Mouse (Mus musculus) liver, adult 2 months (tissue): ENCODE results near the gene Fgfrl1. TPM values are rescaled to one million over a fixed set of nuclear protein-coding genes. Genes with fewer than 3 reads are reported as not detected.

Experiments used
- DNase-seq: peaks from one replicate; pipeline ENCODE4 v3.0.0-alpha.2; 2011; ENCODE audit warnings: low read depth, low spot score; ENCODE audit errors: extremely low read depth
- H3K27ac ChIP-seq: fragments of 200-500 bp; replicated peaks from 2 replicates; pipeline ENCODE4 v1.5.1; 2012; ENCODE audit warnings: low read depth, mild to moderate bottlenecking, control low read depth, inconsistent platforms, low read length; ENCODE audit not compliant: insufficient read depth
- H3K27me3 ChIP-seq: fragments of 200-500 bp; 2 replicates; pipeline ENCODE4 v1.6.1; 2012; ENCODE audit warnings: mild to moderate bottlenecking, moderate library complexity, low read length, inconsistent platforms; ENCODE audit not compliant: control insufficient read depth, insufficient read depth
- H3K36me3 ChIP-seq: fragments of 200-500 bp; 2 replicates; pipeline ENCODE4 v1.6.1; 2012; ENCODE audit warnings: low read length, inconsistent platforms; ENCODE audit not compliant: control insufficient read depth, insufficient read depth
- H3K4me1 ChIP-seq: fragments of 200-500 bp; 2 replicates; pipeline ENCODE4 v1.6.1; 2011; ENCODE audit warnings: low read length; ENCODE audit not compliant: control insufficient read depth, insufficient read depth
- H3K4me3 ChIP-seq: fragments of 200-500 bp; 2 replicates; pipeline ENCODE4 v1.5.1; 2011; ENCODE audit warnings: low read depth, mild to moderate bottlenecking, control low read depth, low read length, moderate library complexity; ENCODE audit not compliant: insufficient read depth
- H3K79me2 ChIP-seq: fragments of 200-500 bp; 2 replicates; pipeline ENCODE4 v1.6.1; 2012; ENCODE audit warnings: inconsistent platforms, mild to moderate bottlenecking, low read length, moderate library complexity; ENCODE audit not compliant: control insufficient read depth, insufficient read depth
- H3K9ac ChIP-seq: fragments of 200-500 bp; 2 replicates; pipeline ENCODE4 v1.6.1; 2012; ENCODE audit warnings: low read depth, mild to moderate bottlenecking, control low read depth, inconsistent platforms, low read length
- CTCF ChIP-seq: fragments of 200-500 bp; IDR thresholded peaks from 2 replicates; pipeline ENCODE4 v1.5.1; 2011; ENCODE audit warnings: low read depth, low read length, control low read depth
- POLR2A ChIP-seq: fragments of 200-500 bp; IDR thresholded peaks from 2 replicates; pipeline ENCODE4 v1.6.1; 2011; ENCODE audit warnings: low read length, control low read depth; ENCODE audit not compliant: insufficient read depth; ENCODE audit errors: extremely low read depth
- WGBS: fragments of 180-500 bp; shearing (Covaris S2); methylation state at CpG from one replicate; pipeline ENCODE4 v1.1.7; 2018; 5-methylcytosine and 5-hydroxymethylcytosine counted together
- polyA plus RNA-seq: library from polyadenylated mRNA; depleted of rRNA; stranded (reverse); fragments of >200 nt; gene quantifications from 2 replicates; pipeline ENCODE4 v1.2.3, GENCODE M21; 2012
- total RNA-seq: library from RNA; depleted of rRNA; stranded (reverse); fragments of >200 nt; gene quantifications from 2 replicates; pipeline ENCODE4 v1.2.3, GENCODE M21; 2014

Fgfrl1 gene
- total and polyA plus RNA-seq, 2 experiments, result 22.7 to 49.9 TPM

DNA sequence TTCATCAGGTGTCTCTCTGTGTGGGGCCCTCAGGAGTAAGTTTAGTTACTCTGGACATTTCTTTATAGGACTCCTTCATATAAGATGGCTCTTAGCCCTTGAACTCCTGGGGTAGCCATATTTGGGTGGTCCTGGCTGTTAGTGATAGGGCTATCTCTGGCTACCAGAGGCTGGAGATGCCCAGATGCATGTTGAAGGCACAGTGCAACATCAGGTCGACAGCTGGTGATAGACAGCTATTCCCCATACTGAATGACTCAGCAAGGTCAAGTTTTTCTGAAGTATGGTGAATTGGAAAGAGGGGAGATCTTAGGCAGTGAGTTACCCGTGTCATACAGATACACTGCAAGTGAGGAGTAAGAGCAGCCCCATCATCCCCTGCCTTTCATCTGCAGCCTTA is 15.6 kb downstream of the Fgfrl1 start:
- H3K4me1 ChIP-seq, result peaks cover 15% of the 10 kb centered on the region
- TF ChIP-seq POLR2A, result no peak
- TF ChIP-seq CTCF, result no peak
- H3K27ac ChIP-seq, result peak overlapping the region; percentile 78
- H3K36me3 ChIP-seq, result peaks cover 4% of the 10 kb centered on the region; the same call in 1 of the 2 replicates
- H3K27me3 ChIP-seq, result no peaks in the 10 kb centered on the region
- WGBS, result 75% methylated on average over 2 of the region's 2 CpGs
- H3K9ac ChIP-seq, result no peak overlapping the region
- no peak for DNase-seq
- no peaks in the 10 kb centered on the region for H3K79me2 ChIP-seq
- H3K4me3 ChIP-seq, result no peak overlapping the region

DNA sequence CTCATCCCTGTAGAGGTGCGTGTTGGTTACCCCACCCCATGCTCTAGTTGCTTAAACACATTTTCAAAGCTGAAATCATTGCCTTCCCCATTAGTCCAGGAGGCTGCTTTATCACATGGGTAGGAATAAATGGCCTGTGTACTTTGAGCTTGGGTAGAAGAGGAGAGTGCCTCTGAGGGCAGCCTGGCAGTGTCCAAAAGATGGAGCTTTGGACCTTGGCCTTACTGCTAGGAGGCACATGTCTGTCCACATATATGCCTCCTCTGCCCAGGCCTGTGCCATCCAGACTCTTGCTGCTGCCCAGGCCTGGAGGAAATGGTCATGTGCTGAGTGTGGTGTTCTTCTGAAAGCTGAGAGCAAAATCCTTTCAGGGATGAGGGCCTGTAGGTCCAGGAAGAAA is 16.2 kb downstream of the Fgfrl1 start:
- Histone ChIP-seq H3K27me3 (no peaks in the 10 kb centered on the region), H3K4me3 (no peak overlapping the region), H3K79me2 (no peaks in the 10 kb centered on the region), H3K4me1 (peaks cover 15% of the 10 kb centered on the region), H3K27ac (peak overlapping the region; percentile 78), H3K9ac (no peak overlapping the region), H3K36me3 (peaks cover 4% of the 10 kb centered on the region; the same call in 1 of the 2 replicates)
- 31% methylated on average over 1 of the region's 1 CpGs for WGBS
- no peak for TF ChIP-seq CTCF
- TF ChIP-seq POLR2A, result no peak
- DNase-seq, result peak; percentile 96

DNA sequence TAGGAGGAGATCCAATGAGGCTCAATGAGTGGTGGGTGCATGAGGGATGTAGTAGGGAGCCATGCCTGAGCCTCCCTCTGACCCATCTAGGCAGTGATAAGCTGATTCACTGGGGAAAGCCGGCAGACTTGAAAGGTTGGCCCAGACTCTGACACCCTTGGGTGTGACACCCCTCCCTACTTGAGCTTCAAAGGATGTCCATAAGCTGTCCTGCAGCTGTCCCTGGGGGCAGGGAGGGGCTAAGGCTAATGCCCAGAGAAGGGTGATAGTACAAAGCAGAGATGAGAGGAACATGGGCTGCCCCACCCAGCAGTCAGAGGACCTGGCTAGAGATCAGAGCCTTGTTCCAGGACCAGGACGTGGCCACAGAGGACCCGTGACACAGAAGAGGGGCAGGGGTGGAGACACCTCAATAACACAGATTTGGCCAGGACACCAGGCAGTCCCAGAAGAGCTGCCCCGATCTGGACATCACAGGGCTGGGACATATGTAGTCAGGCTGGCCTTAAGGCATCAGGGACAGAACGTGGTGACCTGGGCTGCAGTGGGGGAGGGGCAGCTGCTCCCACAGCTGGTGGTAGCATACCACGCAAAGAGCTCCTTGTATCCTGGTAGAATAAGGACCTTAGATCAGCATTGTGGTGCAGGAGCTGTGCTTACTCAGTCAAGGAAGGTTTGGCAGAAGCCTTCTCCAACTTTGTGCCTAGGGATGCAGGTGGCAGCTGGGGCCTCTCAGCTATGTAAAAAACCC is 17.0 kb downstream of the Fgfrl1 start:
- H3K9ac ChIP-seq, result no peak overlapping the region
- H3K4me3 ChIP-seq, result no peak overlapping the region
- H3K79me2 ChIP-seq, result no peaks in the 10 kb centered on the region
- 53% methylated on average over 6 of the region's 6 CpGs for WGBS
- peaks cover 15% of the 10 kb centered on the region for H3K4me1 ChIP-seq
- H3K27ac ChIP-seq, result peak overlapping the region; percentile 77
- H3K36me3 ChIP-seq, result peaks cover 4% of the 10 kb centered on the region; the same call in 1 of the 2 replicates
- TF ChIP-seq CTCF, result no peak
- no peak for TF ChIP-seq POLR2A
- H3K27me3 ChIP-seq, result no peaks in the 10 kb centered on the region
- DNase-seq, result no peak

DNA sequence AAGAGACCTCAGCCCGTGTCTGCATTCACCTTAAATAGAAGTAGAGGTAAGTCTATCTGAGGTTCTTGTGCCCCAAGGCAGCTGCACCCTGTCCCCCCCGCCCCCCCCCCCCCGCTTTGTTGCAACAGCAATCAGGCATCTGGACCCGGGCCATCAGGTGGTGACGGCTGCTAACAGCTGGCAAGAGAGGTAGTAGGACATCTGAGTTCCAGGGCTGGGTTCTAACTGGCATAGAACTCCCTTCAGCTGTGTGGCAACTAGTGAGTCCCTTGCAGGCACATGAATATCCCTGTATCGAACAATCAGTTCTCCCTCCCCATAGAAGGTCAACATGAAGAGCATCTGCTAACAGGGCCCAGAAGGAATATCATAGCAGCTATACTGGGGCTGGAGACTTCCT is 19.8 kb downstream of the Fgfrl1 start:
- H3K27ac ChIP-seq, result no peak overlapping the region
- no peaks in the 10 kb centered on the region for H3K79me2 ChIP-seq
- no peaks in the 10 kb centered on the region for H3K27me3 ChIP-seq
- no peak overlapping the region for H3K9ac ChIP-seq
- WGBS, result 41% methylated on average over 6 of the region's 6 CpGs
- TF ChIP-seq CTCF, result no peak
- TF ChIP-seq POLR2A, result no peak
- DNase-seq, result peak; percentile 75
- no peaks in the 10 kb centered on the region for H3K36me3 ChIP-seq
- peaks cover 15% of the 10 kb centered on the region for H3K4me1 ChIP-seq
- no peak overlapping the region for H3K4me3 ChIP-seq

DNA sequence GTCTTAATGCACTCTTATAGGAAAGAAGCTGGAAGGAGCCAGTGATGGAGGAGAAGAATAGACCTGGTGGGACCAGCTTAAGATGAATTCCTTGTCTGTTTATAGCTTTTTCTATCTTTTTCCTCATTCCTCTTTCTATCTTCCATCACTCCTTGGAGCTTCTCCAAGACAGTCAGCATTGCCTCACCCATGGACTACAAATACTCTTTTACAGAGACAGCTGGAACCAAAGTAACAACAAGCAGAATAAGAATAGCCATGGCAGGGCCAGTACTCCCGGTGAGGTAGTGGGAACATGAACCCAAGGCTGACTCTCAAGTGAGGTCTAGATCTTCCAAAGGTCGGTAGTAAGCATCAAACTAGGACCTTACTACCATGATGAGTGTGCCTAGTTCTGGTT is 20.9 kb downstream of the Fgfrl1 start:
- no peak for DNase-seq
- peaks cover 13% of the 10 kb centered on the region for H3K4me1 ChIP-seq
- H3K36me3 ChIP-seq, result no peaks in the 10 kb centered on the region
- H3K79me2 ChIP-seq, result no peaks in the 10 kb centered on the region
- 90% methylated on average over 2 of the region's 2 CpGs for WGBS
- TF ChIP-seq POLR2A, result no peak
- TF ChIP-seq CTCF, result no peak
- no peak overlapping the region for H3K27ac ChIP-seq
- H3K9ac ChIP-seq, result no peak overlapping the region
- no peak overlapping the region for H3K4me3 ChIP-seq
- H3K27me3 ChIP-seq, result no peaks in the 10 kb centered on the region

DNA sequence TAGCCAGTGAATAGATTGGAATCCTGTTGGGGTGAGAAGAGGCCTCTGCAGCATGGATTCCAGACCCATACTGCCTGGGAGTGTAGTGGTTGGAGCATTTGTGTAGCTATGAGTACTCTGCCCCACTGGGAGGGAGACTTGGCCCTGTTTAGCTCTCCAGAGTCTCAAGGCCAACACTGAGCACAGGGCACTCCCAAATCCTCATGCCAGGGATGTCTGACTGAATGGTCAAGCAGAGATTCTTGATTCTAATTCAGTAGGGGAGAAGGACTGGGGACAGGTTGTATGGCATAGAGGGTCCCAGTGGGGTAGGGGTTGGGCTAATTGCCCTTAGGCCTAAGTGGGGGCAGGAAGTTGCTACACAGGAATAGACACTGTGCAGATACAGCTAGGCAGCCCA is 21.5 kb downstream of the Fgfrl1 start:
- Histone ChIP-seq H3K4me3 (no peak overlapping the region), H3K27me3 (no peaks in the 10 kb centered on the region), H3K79me2 (no peaks in the 10 kb centered on the region), H3K9ac (no peak overlapping the region), H3K36me3 (no peaks in the 10 kb centered on the region), H3K27ac (no peak overlapping the region), H3K4me1 (peaks cover 9% of the 10 kb centered on the region)
- DNase-seq, result no peak
- TF ChIP-seq CTCF (no peak), POLR2A (no peak)
